Mouse (Mus musculus) CH12.LX (cell line): ENCODE measurements at regions not wholly inside any gene's neighbourhood (a gene's known extent, or its start where the extent isn't known, plus 50 kb on each side); places are given as distances from the start of the nearest gene placed in this dataset.

Source experiments
- CTCF ChIP-seq, 2 experiments: IDR thresholded peaks in 1 of 2; conservative IDR thresholded peaks in 1 of 2; 2 replicates each; pipeline ENCODE4 v1.5.1; 2011 to 2012; ENCODE audit warnings: low read depth in 2 of 2, low read length in 2 of 2, improper control_type of control experiment in 1 of 2, inconsistent platforms in 1 of 2, mild to moderate bottlenecking in 1 of 2, moderate library complexity in 1 of 2
- EP300 ChIP-seq: IDR thresholded peaks from 2 replicates; pipeline ENCODE4 v1.6.1; 2011; ENCODE audit warnings: low read length, improper control_type of control experiment
- GABPA ChIP-seq: IDR thresholded peaks from 2 replicates; pipeline ENCODE4 v1.6.1; 2012; ENCODE audit warnings: low read depth, low read length, improper control_type of control experiment, inconsistent platforms; ENCODE audit not compliant: insufficient replicate concordance
- HCFC1 ChIP-seq: IDR thresholded peaks from 2 replicates; pipeline ENCODE4 v1.6.1; 2012; ENCODE audit warnings: low read depth, mild to moderate bottlenecking, inconsistent platforms, low read length, improper control_type of control experiment
- IRF4 ChIP-seq: IDR thresholded peaks from 2 replicates; pipeline ENCODE4 v1.6.1; 2014; ENCODE audit warnings: low read depth, mild to moderate bottlenecking, inconsistent platforms, low read length, improper control_type of control experiment
- JUN ChIP-seq: IDR thresholded peaks from 2 replicates; pipeline ENCODE4 v1.6.1; 2011; ENCODE audit warnings: low read depth, mild to moderate bottlenecking, low read length, improper control_type of control experiment, moderate library complexity; ENCODE audit not compliant: insufficient read depth
- MAZ ChIP-seq: IDR thresholded peaks from 2 replicates; pipeline ENCODE4 v1.6.1; 2012; ENCODE audit warnings: low read depth, mild to moderate bottlenecking, inconsistent platforms, low read length, improper control_type of control experiment, moderate library complexity
- NRF1 ChIP-seq: IDR thresholded peaks from 2 replicates; pipeline ENCODE4 v1.6.1; 2014; ENCODE audit warnings: low read depth, mild to moderate bottlenecking, inconsistent platforms, low read length, improper control_type of control experiment, moderate library complexity
- POLR2A ChIP-seq: IDR thresholded peaks from 2 replicates; pipeline ENCODE4 v1.6.1; 2011; ENCODE audit warnings: low read depth, mild to moderate bottlenecking, improper control_type of control experiment, low read length
- ZNF384 ChIP-seq: IDR thresholded peaks from 2 replicates; pipeline ENCODE4 v1.6.1; 2012; ENCODE audit warnings: low read depth, low read length, improper control_type of control experiment, inconsistent platforms

- TF ChIP-seq EP300: no peak
- no peak for TF ChIP-seq CTCF (conservative IDR thresholded peaks at IDR 0.05 in 1 of 2, IDR thresholded peaks at IDR 0.05 in 1 of 2; ENCODE audit: low read depth in 2 of 2, low read length in 2 of 2)
- TF ChIP-seq GABPA: no peak
- no peak for TF ChIP-seq JUN
- no peak for TF ChIP-seq MAZ
- no peak for TF ChIP-seq ZNF384
- no peak for TF ChIP-seq POLR2A
- no peak for TF ChIP-seq HCFC1
- no peak for TF ChIP-seq IRF4
- no peak for TF ChIP-seq NRF1
Measured at GRCm38 (mm10) chr6:140342881-140343280, 81.0 kb upstream of the Plekha5 start.
